Mouse (Mus musculus) lung, postnatal 0 days (tissue): Measurements from ENCODE around the gene Car15.

ENCODE experiments used
- CTCF ChIP-seq: IDR thresholded peaks from 2 replicates; pipeline ENCODE4 v1.5.1; 2016; ENCODE audit warnings: antibody characterized with exemption, mild to moderate bottlenecking
- EP300 ChIP-seq: IDR thresholded peaks from 2 replicates; pipeline ENCODE4 v1.6.1; 2016; ENCODE audit warnings: antibody characterized with exemption, mild to moderate bottlenecking, control low read depth

- TF ChIP-seq CTCF = no peak
- no peak for TF ChIP-seq EP300
These were observed 19.0 kb upstream of the Car15 start for GRCm38 (mm10) chr16:17857157-17857556.
